Mouse (Mus musculus): Measurements from ENCODE around the gene Rhobtb1. TPM values are rescaled to one million over a fixed set of nuclear protein-coding genes. Genes with fewer than 3 reads are reported as not detected.

Rhobtb1 gene
- total RNA-seq, 2 experiments from 2014 or later = 113 to 183 TPM

DNA sequence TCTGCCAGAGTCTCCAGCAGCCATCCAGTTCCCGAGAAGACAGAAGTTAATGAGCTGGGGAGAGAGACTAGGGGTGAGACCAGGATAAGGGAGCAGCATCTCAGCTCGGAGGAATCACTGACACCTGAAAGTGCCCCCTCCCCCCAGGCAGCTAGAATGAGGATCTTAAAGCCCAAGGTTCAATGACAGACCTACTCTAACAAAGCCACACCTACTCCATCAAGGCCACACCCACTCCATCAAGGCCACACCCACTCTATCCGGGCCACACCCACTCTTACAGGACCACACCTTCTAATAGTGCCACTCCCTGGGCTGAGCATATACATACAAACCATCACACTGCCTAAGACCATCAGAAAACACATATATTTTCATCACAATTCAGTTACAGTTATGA is 86.0 kb downstream of the Rhobtb1 start:
- DNase-seq (ENCODE audit: low spot score) = no peak
- intact Hi-C loops (cut with DNase I) = no loop called here

DNA sequence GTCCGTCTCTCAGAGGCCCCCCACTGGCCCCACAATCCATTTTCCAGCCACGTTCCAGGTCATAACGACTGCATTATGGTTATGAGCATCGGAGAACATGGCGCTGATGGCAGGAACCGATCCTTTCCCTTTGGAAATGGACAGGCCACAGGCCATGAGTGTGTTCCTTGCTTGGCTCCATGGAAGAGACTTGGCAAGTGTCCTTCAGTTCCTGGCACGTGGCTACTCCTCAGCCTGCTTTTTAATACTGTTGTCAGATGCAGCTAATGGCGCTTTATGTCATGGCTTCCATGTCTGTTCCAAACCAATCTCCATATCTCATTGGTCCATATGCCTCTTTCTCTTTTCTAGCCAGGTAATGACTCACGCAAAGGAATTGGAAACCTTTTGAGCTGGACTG is 86.5 kb downstream of the Rhobtb1 start:
- no peak for DNase-seq (ENCODE audit: low spot score)
- intact Hi-C loops (cut with DNase I) = no loop called here

DNA sequence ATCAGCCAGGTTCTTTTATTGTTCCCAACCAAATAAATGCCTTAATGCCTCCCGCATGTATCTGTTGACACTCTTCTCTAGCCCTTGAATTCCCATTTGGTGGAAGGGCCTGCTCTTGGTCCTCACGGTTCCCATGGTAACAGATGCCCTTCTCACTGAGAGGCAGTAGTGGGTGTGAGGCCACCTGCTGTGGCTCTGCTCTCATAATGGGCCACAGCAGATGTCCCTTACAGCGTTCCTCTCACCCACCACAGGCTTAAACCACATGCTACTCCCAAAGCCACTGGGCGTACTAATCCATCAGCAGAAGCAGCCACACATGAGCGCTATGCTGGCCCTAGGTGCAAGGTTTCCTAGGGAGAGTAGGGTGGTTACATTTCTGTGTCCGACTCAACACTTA is 87.1 kb downstream of the Rhobtb1 start:
- intact Hi-C loops (cut with DNase I) = no loop called here
- DNase-seq (ENCODE audit: low spot score) = no peak

DNA sequence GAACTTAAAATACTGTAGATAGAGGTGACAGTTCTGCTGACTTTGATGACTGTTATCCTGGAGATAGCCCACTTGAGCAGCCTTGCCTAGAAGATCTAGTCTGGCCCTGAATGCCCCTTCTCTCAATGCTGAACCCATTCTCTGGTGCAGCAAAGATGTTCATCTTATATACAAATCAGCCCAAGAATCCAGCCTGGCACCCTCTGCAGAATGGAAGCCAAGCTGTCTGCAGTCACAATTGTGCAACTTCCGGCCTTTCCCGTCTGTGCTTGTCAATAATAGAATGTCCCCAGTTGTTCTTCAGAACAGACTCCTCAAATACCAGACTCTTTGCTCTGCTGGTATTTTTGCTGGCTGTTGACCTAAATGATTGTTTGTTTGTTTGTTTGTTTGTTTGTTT is 89.3 kb downstream of the Rhobtb1 start:
- intact Hi-C loops (cut with DNase I) = no loop called here
- peak; percentile 39 for DNase-seq (ENCODE audit: low spot score)

DNA sequence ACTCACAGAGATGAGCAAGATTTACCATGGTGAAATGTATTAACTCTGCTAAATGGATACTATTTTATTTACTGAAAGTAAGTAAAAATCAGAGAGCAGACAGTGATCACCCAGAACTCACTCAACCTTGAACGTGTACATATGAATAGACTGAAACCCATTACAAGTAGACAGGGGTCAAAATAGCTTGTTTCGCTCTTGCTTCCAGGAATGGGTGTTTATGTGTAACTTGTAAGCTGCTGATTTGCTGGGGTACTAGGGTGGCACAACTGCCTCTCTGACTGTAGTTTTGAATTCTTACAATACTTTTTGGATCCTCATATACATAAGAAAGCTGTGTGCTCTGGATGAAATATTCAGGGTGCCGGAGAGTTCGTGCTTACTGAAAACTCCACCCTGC is 93.9 kb downstream of the Rhobtb1 start:
- intact Hi-C loops (cut with DNase I) = no loop called here
- no peak for DNase-seq (ENCODE audit: low spot score)

DNA sequence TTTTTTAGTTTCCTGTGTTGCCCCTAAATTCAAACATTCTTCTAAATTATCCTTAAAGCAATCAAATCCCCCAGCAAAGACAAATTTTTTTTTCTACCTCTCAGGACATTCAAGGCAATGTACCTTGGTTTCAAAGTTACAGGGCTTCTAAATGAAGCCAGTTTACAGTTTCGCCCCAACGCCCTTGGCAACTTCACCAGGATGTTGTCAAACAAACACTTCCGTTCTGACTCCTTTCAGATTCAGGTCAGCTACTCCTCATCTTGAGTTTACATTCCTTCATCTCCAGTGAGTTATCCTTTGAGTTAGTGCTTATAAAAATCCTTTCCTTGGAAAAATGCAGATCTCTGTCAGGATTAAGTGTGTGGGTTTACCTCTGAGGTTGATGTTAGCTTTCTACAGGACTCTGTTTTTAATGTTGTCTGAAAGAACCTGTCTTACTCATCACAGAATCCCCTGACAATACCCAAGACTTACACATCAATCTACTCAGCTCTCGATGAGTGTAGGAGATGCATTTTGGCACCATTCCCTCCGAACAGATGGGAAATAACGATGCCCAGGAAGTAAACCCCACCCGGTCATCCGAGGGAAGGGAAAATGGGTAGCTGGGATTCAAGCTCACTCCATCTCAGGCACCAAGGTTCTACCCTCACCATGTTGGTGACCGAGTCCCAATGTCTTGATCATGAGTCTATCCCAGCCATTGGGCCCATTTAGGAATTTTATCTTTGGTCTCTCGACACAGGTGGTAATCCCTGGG is 94.9 kb downstream of the Rhobtb1 start:
- intact Hi-C loops (cut with DNase I) = no loop called here
- no peak for DNase-seq (ENCODE audit: low spot score)

DNA sequence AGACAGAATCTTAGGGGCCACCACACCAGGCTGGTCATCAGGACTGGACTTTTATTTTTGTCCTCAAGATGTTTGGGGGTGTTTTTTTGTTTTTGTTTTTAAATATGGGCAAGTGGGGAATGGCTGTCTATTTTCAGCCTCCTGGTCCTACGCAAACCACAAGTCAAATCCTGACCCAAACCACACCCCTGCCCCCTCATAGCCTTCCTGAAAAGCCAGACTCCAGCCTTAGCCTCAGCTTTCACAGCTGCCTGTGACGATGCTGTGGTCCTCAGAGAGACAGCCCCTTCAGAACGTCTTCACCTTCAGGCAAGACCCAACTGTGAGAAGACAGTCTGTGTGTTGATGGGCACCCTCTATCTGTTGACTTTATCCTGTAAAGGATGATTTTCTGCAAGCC is 95.5 kb downstream of the Rhobtb1 start:
- DNase-seq (ENCODE audit: low spot score) = no peak
- intact Hi-C loops (cut with DNase I) = no loop called here

DNA sequence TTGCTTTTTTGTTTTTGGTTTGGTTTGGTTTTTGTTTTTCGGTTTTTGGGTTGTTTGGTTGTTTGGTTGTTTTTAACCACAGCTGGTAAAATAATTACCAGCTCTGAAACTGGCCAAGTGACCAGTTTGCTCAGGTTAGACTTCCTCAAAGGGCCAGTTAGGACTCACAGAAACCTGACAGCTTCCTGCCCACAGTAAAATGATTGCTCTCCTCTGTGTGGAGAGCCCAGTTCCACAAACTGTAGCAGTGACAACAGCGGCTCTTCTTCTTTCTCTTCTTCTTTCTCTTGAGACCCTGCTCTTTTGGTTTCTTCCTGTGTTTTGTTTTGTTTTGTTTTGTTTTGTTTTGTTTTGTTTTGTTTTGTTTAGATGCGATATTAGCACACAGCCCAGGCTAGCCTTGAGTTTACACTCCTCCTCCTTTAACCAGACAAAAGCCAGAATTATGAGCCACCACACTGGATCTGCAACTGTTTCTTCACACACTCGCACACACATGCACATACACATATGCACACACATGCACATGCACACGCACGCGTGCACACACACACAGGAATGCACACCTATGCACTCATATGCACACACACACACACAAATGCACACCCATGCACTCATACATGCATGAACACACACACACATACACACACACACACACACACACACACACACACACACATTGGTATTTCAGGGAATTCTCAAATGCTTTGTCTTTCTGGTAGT is 96.2 kb downstream of the Rhobtb1 start:
- intact Hi-C loops (cut with DNase I) = no loop called here
- no peak for DNase-seq (ENCODE audit: low spot score)

DNA sequence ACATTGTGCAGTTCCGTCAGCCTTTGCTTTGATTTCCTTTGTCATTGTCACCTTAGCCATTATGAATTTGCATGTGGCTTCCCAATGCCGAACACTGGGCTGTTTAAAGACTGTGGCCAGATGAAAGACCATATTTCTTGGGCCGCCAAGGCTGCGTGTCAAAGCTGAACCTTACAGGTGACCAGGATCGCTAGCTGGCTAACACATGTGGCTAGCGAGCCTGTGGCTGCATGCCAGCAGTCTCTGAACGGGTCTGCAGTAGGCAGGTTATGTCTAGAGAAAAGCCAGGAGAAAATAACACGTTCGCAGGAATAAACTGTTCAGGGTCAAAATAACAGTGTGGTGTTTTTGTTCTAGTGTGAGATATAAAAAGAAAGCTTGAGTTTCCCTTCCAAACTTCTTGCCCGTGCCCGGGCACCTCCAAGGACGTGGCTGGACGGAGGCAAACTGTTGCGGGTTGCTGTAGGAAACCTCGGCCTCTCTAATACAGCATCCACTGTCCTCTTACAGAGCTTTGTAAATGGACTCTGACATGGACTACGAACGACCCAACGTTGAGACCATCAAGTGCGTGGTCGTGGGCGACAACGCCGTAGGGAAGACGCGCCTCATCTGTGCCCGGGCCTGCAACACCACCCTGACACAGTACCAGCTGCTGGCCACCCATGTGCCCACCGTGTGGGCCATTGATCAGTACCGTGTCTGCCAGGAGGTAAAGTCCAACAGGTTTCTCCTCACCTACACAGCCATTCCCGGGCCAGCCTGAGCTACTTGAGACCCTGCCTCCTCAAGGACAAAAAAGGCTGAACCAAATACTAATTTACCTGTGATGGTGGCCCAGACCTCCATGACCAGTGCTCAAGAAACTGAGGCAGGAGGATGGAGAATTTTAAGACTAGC is 97.3 kb downstream of the Rhobtb1 start:
- no peak for DNase-seq (ENCODE audit: low spot score)
- intact Hi-C loops (cut with DNase I) = no loop called here

DNA sequence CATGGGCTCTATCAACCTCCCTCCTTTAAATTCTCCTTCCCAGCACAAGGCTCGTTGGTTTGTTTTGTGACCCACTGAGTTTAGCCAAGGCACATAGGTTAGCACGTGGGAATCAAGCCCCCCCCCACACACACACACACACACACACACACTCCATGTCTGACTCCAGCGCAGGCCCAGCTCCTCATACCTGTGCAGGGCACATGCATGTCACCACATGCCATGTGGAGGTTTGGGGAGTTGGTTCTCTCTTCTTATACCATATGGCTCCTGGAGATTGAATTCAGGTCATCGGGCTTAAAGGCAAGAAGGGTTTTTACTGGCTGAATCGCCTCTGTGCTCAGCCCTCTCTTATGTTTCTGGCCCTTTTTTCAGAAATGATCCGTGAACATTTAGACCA is 100.0 kb downstream of the Rhobtb1 start:
- intact Hi-C loops (cut with DNase I) = loop anchor here (5.0 kb wide), 1 partner anchor 39 kb away; the partner anchor contains the start of gene A930033H14Rik
- DNase-seq (ENCODE audit: low spot score) = no peak

DNA sequence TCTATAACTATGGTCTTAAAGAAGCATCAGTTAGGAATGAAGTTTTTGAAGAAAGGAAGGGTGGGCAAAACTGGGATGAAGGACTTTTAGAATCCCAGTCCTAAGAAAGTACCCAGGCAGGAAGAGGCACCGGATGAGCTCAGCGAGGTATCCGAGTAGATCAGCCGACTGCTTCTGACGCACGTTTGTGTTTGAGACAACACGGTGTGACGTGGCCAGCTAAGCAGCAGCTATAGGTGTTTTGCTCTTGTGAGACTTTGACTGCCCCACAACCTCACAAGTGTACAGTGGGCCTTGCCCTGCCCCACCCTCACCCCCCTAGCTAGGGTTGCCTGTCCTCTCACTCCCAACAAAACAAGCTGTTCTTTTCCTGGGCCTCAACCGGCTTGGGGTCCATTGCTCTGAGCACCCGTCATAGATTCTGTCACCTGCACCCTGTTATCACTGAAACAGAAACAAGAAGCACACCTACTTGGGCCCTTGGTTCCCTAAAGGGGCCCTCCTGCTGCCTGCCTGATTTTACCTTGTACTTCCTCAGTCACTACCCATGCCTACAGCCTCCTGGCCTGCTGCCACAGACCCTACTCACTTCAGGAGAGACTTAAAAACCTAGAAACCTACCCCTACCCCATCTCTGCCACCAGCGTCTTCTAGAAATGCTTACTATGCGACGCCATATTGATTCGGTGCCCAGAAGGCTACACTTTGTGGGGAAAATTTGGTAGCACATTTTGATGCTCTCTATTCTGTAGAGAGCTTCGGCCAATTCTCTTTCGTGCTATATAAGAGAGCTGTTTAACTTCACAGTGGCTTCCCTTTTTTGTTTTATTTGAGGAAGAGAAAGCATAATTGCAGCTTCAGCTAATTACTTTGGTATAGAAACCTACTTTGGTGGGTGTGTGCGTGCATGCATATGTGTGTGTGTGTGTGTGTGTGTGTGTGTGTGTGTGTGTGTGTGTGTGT is 101.2 kb downstream of the Rhobtb1 start:
- no peak for DNase-seq (ENCODE audit: low spot score)
- intact Hi-C loops (cut with DNase I) = loop anchor here (5.0 kb wide), 1 partner anchor 40 kb away; the partner anchor contains the start of gene A930033H14Rik

DNA sequence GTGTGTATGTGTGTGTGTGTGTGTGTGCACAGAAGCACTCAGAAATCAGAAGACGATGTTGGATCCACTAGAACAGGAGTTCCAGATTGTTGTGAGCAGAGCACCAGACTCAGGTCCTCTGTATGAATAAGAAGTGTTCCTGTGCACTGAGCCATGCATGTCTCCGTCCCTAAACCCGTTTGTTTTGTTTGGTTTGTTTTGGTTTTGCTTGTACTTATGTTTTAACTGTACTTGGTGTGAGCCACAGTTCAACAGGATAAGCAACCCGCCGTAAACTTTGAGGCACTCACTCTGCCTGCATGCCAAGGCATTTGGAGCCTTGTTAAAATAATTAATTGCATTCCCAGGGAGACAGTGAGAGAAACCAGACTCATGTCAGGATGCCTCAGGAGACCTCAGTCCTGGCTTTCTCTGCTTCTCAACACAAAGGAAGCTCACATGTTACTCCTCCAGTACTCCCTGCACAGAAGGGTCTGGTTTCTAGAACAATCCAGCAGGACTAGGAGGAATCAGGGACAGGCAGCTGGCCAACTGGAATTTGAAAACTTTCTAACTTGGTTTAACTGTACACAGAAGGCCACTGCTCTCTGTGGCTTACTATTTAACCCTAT is 101.9 kb downstream of the Rhobtb1 start:
- intact Hi-C loops (cut with DNase I) = loop anchor here (5.0 kb wide), 1 partner anchor 41 kb away; the partner anchor contains the start of gene A930033H14Rik

DNA sequence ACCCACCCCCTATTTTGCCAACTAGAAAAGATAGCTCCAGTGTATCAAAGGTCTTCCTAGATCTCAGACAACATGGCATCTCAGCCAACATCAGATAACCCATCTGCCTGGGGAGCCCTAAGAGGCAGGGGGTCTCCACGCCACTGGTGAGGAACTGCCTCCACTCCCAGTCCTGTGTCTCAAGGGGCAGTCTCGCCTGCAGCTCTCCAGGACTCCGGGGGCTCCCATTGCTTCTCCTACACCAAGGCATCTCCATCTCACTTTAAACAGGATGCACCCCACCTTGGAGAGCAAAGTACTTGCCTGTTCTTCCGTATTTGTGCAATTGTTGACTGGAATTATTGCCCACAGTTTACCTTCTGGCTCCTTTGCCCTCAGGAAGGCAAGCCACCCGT is 102.4 kb downstream of the Rhobtb1 start:
- intact Hi-C loops (cut with DNase I) = loop anchor here (5.0 kb wide), 1 partner anchor 41 kb away; the partner anchor contains the start of gene A930033H14Rik
- DNase-seq (ENCODE audit: low spot score) = no peak

More for the DNA sequence above, 101.9 kb downstream of the Rhobtb1 start:
- no peak for DNase-seq (ENCODE audit: low spot score)

DNA sequence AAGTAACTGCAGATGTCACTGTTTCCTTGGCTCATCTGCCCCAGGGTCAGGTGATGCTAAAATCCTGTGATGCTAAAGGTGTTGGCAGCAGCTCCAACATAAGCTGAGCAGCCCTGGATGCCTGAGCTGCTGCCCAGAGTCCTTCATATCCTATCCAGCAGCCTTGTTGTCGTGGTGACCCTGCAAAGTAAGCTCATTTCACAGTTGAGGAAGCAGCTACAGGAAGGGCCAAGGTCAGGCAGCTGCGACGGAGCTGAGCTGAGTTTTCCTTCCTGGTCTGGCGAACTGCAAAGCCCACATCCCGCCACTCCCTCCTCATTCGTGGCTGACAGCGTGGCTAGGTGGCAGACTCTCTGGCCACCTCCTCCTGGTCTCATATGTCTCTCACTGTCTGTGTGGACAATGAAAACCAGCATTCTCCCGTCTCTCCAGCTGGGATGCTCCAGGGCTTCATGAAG is 103.2 kb downstream of the Rhobtb1 start:
- DNase-seq (ENCODE audit: low spot score) = peak; percentile 65
- intact Hi-C loops (cut with DNase I) = loop anchor here (5.0 kb wide), 1 partner anchor 42 kb away; the partner anchor contains the start of gene A930033H14Rik

DNA sequence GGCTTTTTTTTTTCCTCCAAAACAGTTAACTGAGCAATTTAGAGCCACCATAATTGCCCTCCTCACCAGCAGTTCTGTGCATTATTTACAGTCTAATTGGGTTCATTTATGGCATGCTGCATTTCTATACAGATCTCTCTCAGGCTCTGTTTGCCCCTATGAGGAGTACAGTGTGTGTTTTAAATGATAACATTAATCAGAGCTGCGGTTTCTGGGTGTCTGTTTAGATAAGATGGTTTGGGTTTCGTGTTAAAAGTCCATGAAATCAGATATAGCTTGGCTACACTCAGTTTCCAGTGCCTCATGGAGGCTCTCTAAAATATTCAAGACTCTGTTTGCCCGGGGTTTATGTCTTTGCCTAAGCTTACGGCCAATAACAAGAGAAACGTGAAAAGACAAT is 104.4 kb downstream of the Rhobtb1 start:
- DNase-seq (ENCODE audit: low spot score) = no peak
- intact Hi-C loops (cut with DNase I) = no loop called here

DNA sequence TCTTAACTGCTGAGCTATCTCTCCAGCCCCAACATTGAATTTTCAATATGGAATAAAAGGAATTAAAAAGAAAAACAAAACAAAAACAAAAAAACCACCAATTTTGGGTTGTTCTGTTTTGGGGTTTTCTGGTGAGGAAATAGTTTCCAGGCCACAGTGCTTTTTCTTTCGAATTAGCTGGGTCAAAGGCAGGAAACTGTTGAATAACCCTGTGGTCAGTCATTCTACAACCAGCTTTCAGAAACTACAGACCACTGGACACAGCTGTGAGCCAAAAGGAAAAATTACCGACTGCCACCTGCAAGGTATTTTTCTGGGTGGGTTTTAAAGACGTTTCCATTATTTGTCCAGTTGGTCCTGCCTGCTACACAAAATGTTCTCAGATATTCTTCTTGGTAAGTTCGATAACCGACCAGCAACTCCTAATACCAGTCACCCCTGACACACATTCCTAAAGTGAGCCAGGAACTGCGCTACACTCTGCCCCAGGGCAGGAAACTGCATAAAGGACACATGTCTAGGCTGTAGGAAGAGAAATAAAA is 106.4 kb downstream of the Rhobtb1 start:
- DNase-seq (ENCODE audit: low spot score) = no peak
- intact Hi-C loops (cut with DNase I) = no loop called here

DNA sequence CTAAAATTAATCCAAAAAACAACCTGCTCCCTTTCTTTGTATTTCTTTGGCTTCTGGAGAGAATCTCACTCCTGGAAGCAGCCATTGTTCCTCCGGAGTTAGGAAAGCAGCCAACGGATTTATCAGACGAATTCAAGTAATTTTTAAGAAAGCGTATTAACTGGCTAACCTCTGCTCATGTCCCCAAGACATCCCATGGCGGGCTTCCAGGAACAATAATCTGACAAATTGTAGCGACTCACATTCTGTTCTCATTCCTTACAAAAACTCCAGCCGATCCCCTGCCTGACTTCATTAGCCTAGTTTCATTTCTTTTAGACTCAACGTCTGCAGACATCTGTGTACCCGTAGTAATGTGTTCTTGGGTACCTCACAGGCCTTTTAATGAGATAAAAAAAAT is 107.4 kb downstream of the Rhobtb1 start:
- intact Hi-C loops (cut with DNase I) = no loop called here
- DNase-seq (ENCODE audit: low spot score) = peak; percentile 50

DNA sequence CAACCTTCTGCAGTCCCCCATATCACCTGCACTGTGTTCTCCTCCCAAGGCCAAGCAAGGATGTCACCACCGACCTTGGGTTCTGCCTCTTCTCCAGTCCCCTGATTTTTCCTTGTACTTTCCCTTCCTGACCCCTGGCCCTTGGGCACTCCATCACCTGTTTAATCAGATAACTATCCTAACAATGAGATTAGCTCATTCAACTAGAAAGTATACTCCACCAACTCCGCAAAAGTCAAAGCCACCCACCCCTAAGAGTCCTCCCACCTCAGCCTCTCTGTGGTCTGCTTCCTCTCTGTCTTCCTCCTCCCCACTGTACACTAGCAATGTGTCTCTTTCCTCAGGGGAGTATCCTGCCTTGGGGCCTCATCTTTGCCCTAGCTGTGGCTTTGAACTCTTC is 107.9 kb downstream of the Rhobtb1 start:
- no peak for DNase-seq (ENCODE audit: low spot score)
- intact Hi-C loops (cut with DNase I) = no loop called here

Data from heart, postnatal 25 days (tissue).